Mouse (Mus musculus): Measurements from ENCODE around the gene Gm49369. TPM values are rescaled to one million over a fixed set of nuclear protein-coding genes. Genes with fewer than 3 reads are reported as not detected.

Gm49369 gene
- polyA plus RNA-seq, 2 experiments: 0.29 TPM; not detected in 1

- Histone ChIP-seq H3K27ac (no peak overlapping the region), H3K4me1 (replicated peaks; ENCODE audit: control insufficient read depth in 2 of 2, insufficient read depth in 2 of 2, low read length in 1 of 2) (peaks cover 40 to 74% of the 10 kb centered on the region in 2 experiments), H3K9ac (replicated peaks) (no peak overlapping the region)
Measured at GRCm38 (mm10) chr7:142396611-142397010, 14.1 kb upstream of the Gm49369 start.

GRCm38 (mm10) chr7:142395472-142395871 is 13.0 kb upstream of the Gm49369 start:
- Histone ChIP-seq H3K4me1 (replicated peaks; ENCODE audit: control insufficient read depth in 2 of 2, insufficient read depth in 2 of 2, low read length in 1 of 2) (peaks cover 46 to 81% of the 10 kb centered on the region in 2 experiments), H3K27me3 (ENCODE audit: control insufficient read depth, insufficient read depth, low read length) (no peaks in the 10 kb centered on the region), H3K4me2 (ENCODE audit: low read depth) (no peak overlapping the region), H3K9ac (replicated peaks) (peak overlapping the region; percentile 18; the same call in 1 of the 2 replicates), H3K36me3 (replicated peaks; ENCODE audit: control insufficient read depth, insufficient read depth, low read depth) (no peaks in the 10 kb centered on the region), H3K4me3 (ENCODE audit: insufficient read depth in 1 of 2, low read depth in 2 of 2, low read length in 2 of 2) (no peak overlapping the region), H3K9me3 (ENCODE audit: control insufficient read depth, low read length) (no peaks in the 10 kb centered on the region), H3K27ac (peak overlapping the region; percentile 72)
- TF ChIP-seq EP300 (IDR thresholded peaks at IDR 0.05; ENCODE audit: low read depth) (peak; percentile 76), CTCF (IDR thresholded peaks at IDR 0.05; ENCODE audit: low read depth) (no peak)
- ATAC-seq (ENCODE audit: insufficient read depth) (peak; percentile 32; the same call in 1 of the 2 replicates), DNase-seq (ENCODE audit: low read depth in 3 of 3, low spot score in 3 of 3) (no peak)
- 10% methylated on average over 4 of the region's 4 CpGs for WGBS (ENCODE audit: insufficient replicate concordance)

More at GRCm38 (mm10) chr7:142396611-142397010, 14.1 kb upstream of the Gm49369 start:
- TF ChIP-seq CTCF (IDR thresholded peaks at IDR 0.05; ENCODE audit: low read depth) (no peak), EP300 (IDR thresholded peaks at IDR 0.05; ENCODE audit: low read depth) (no peak)
- H3K9me3 ChIP-seq (ENCODE audit: control insufficient read depth, low read length): no peaks in the 10 kb centered on the region
- DNase-seq (ENCODE audit: low read depth in 3 of 3, low spot score in 3 of 3) (no peak), ATAC-seq (ENCODE audit: insufficient read depth) (no peak)
- no peaks in the 10 kb centered on the region for H3K27me3 ChIP-seq (ENCODE audit: control insufficient read depth, insufficient read depth, low read length)
- H3K4me3 ChIP-seq (ENCODE audit: insufficient read depth in 1 of 2, low read depth in 2 of 2, low read length in 2 of 2): no peak overlapping the region
- 73% methylated on average over 1 of the region's 1 CpGs for WGBS (ENCODE audit: insufficient replicate concordance)
- no peak overlapping the region for H3K4me2 ChIP-seq (ENCODE audit: low read depth)
- H3K36me3 ChIP-seq (replicated peaks; ENCODE audit: control insufficient read depth, insufficient read depth, low read depth): no peaks in the 10 kb centered on the region

- H3K4me2 ChIP-seq (ENCODE audit: low read depth): no peak overlapping the region
- no peak for DNase-seq (ENCODE audit: low read depth in 3 of 3, low spot score in 3 of 3)
- H3K9me3 ChIP-seq (ENCODE audit: control insufficient read depth, low read length): no peaks in the 10 kb centered on the region
- peak overlapping the region; percentile 24 for H3K9ac ChIP-seq (replicated peaks)
- TF ChIP-seq CTCF (IDR thresholded peaks at IDR 0.05; ENCODE audit: low read depth) (no peak), EP300 (IDR thresholded peaks at IDR 0.05; ENCODE audit: low read depth) (no peak)
- H3K4me1 ChIP-seq (replicated peaks; ENCODE audit: control insufficient read depth in 2 of 2, insufficient read depth in 2 of 2, low read length in 1 of 2): peaks cover 46 to 75% of the 10 kb centered on the region in 2 experiments
- 42% methylated on average over 6 of the region's 6 CpGs for WGBS (ENCODE audit: insufficient replicate concordance)
- no peak overlapping the region for H3K4me3 ChIP-seq (ENCODE audit: insufficient read depth in 1 of 2, low read depth in 2 of 2, low read length in 2 of 2)
- no peak for ATAC-seq (ENCODE audit: insufficient read depth)
- H3K27me3 ChIP-seq (ENCODE audit: control insufficient read depth, insufficient read depth, low read length): no peaks in the 10 kb centered on the region
- H3K27ac ChIP-seq: peak overlapping the region; percentile 72
- no peaks in the 10 kb centered on the region for H3K36me3 ChIP-seq (replicated peaks; ENCODE audit: control insufficient read depth, insufficient read depth, low read depth)
Measured at GRCm38 (mm10) chr7:142394261-142395190, 12.1 kb upstream of the Gm49369 start.

GRCm38 (mm10) chr7:142393191-142393590 is 10.7 kb upstream of the Gm49369 start:
- H3K4me3 ChIP-seq (ENCODE audit: insufficient read depth in 1 of 2, low read depth in 2 of 2, low read length in 2 of 2): no peak overlapping the region
- peak overlapping the region; percentile 71 for H3K27ac ChIP-seq
- peaks cover 49 to 71% of the 10 kb centered on the region in 2 experiments for H3K4me1 ChIP-seq (replicated peaks; ENCODE audit: control insufficient read depth in 2 of 2, insufficient read depth in 2 of 2, low read length in 1 of 2)
- TF ChIP-seq EP300 (IDR thresholded peaks at IDR 0.05; ENCODE audit: low read depth) (peak; percentile 40; the same call in 1 of the 2 replicates), CTCF (IDR thresholded peaks at IDR 0.05; ENCODE audit: low read depth) (no peak)
- DNase-seq (ENCODE audit: low read depth in 3 of 3, low spot score in 3 of 3) (peak; percentile 84 to 91 (median 87)), ATAC-seq (ENCODE audit: insufficient read depth) (peak; percentile 85)
- H3K36me3 ChIP-seq (replicated peaks; ENCODE audit: control insufficient read depth, insufficient read depth, low read depth): no peaks in the 10 kb centered on the region
- 4% methylated on average over 4 of the region's 4 CpGs for WGBS (ENCODE audit: insufficient replicate concordance)
- no peaks in the 10 kb centered on the region for H3K27me3 ChIP-seq (ENCODE audit: control insufficient read depth, insufficient read depth, low read length)
- H3K9me3 ChIP-seq (ENCODE audit: control insufficient read depth, low read length): no peaks in the 10 kb centered on the region
- peak overlapping the region; percentile 21 for H3K4me2 ChIP-seq (ENCODE audit: low read depth)
- peak overlapping the region; percentile 15 for H3K9ac ChIP-seq (replicated peaks)

GRCm38 (mm10) chr7:142391609-142392008 is 9.1 kb upstream of the Gm49369 start:
- H3K9ac ChIP-seq (replicated peaks): no peak overlapping the region
- no peaks in the 10 kb centered on the region for H3K36me3 ChIP-seq (replicated peaks; ENCODE audit: control insufficient read depth, insufficient read depth, low read depth)
- TF ChIP-seq EP300 (IDR thresholded peaks at IDR 0.05; ENCODE audit: low read depth) (no peak), CTCF (IDR thresholded peaks at IDR 0.05; ENCODE audit: low read depth) (no peak)
- no peaks in the 10 kb centered on the region for H3K27me3 ChIP-seq (ENCODE audit: control insufficient read depth, insufficient read depth, low read length)
- H3K4me2 ChIP-seq (ENCODE audit: low read depth): no peak overlapping the region
- ATAC-seq (ENCODE audit: insufficient read depth): no peak
- 67% methylated on average over 4 of the region's 4 CpGs for WGBS (ENCODE audit: insufficient replicate concordance)
- DNase-seq (ENCODE audit: low read depth in 3 of 3, low spot score in 3 of 3): no peak
- no peaks in the 10 kb centered on the region for H3K9me3 ChIP-seq (ENCODE audit: control insufficient read depth, low read length)
- H3K27ac ChIP-seq: peak overlapping the region; percentile 12
- peaks cover 53 to 59% of the 10 kb centered on the region in 2 experiments for H3K4me1 ChIP-seq (replicated peaks; ENCODE audit: control insufficient read depth in 2 of 2, insufficient read depth in 2 of 2, low read length in 1 of 2)
- H3K4me3 ChIP-seq (ENCODE audit: insufficient read depth in 1 of 2, low read depth in 2 of 2, low read length in 2 of 2): no peak overlapping the region
